Mouse (Mus musculus) stomach, postnatal 0 days (tissue): ENCODE measurements around the gene Slc5a5. TPM values are rescaled to one million over a fixed set of nuclear protein-coding genes. Genes with fewer than 3 reads are reported as not detected.
A peak's percentile ranks its signal among the peaks of the same experiment; 100 is the strongest.
"Not testable (repeated sequence)": the region's sequence is repeated elsewhere in the genome, so short reads cannot be mapped to it uniquely, and the experiment has no call there.

ENCODE experiments used
- ATAC-seq: fragments of 200-750 bp; cut with Nextera tagmentation; 2 replicates; pipeline ENCODE4 v1.8.0; 2017; ENCODE audit not compliant: low FRiP score, low TSS enrichment
- DNase-seq: peaks from one replicate; pipeline ENCODE4 v3.0.0-alpha.2; 2016; ENCODE audit warnings: low spot score
- H3K27ac ChIP-seq: fragments of 300-500 bp; sonication (generic); replicated peaks from 2 replicates; pipeline ENCODE4 v1.5.1; 2014; ENCODE audit warnings: mild to moderate bottlenecking, control low read depth
- H3K27me3 ChIP-seq: fragments of 300-500 bp; sonication (generic); 2 replicates; pipeline ENCODE4 v1.6.1; 2014; ENCODE audit warnings: low read length; ENCODE audit not compliant: control insufficient read depth, insufficient read depth
- H3K36me3 ChIP-seq: fragments of 300-500 bp; sonication (generic); 2 replicates; pipeline ENCODE4 v1.6.1; 2014; ENCODE audit warnings: low read length, mixed read lengths; ENCODE audit not compliant: control insufficient read depth, insufficient read depth
- H3K4me1 ChIP-seq: fragments of 300-500 bp; sonication (generic); replicated peaks from 2 replicates; pipeline ENCODE4 v1.6.1; 2014; ENCODE audit warnings: antibody characterized with exemption; ENCODE audit not compliant: control insufficient read depth, insufficient read depth
- H3K4me2 ChIP-seq: fragments of 300-500 bp; sonication (generic); replicated peaks from 2 replicates; pipeline ENCODE4 v1.6.1; 2014; ENCODE audit warnings: low read depth, mild to moderate bottlenecking, control low read depth, moderate library complexity
- H3K4me3 ChIP-seq: fragments of 300-500 bp; sonication (generic); 2 replicates; pipeline ENCODE4 v1.5.1; 2014; ENCODE audit warnings: low read depth, low read length, control low read depth
- H3K9ac ChIP-seq: fragments of 300-500 bp; sonication (generic); 2 replicates; pipeline ENCODE4 v1.6.1; 2014; ENCODE audit warnings: mild to moderate bottlenecking, low read length, control low read depth, mixed read lengths
- H3K9me3 ChIP-seq: fragments of 300-500 bp; sonication (generic); 2 replicates; pipeline ENCODE4 v1.6.1; 2016; ENCODE audit warnings: low read length; ENCODE audit not compliant: control insufficient read depth
- CTCF ChIP-seq: IDR thresholded peaks from 2 replicates; pipeline ENCODE4 v1.5.1; 2016; ENCODE audit warnings: antibody characterized with exemption, low read depth, mild to moderate bottlenecking, moderate library complexity
- EP300 ChIP-seq: optimal IDR thresholded peaks from 2 replicates; pipeline ENCODE3; 2016; ENCODE audit warnings: antibody characterized with exemption
- WGBS: fragments of 180-500 bp; shearing (Covaris S2); extraction: QIAGEN DNeasy Blood & Tissue Kit; methylation state at CpG from one replicate; pipeline ENCODE4 v1.1.7; 2014; 5-methylcytosine and 5-hydroxymethylcytosine counted together
- polyA plus RNA-seq: library from polyadenylated mRNA; unstranded; fragments of >200 nt; fragmentation: Nextera tagmentation; extraction: Ambion mirVana; gene quantifications from 2 replicates; pipeline ENCODE4 v1.2.1, GENCODE M21; 2015

The Slc5a5 gene
- polyA plus RNA-seq, 1 experiment from 2014 or later: 42.8 TPM

- peaks cover 4% of the 10 kb centered on the region; the same call in 1 of the 2 replicates for H3K4me1 ChIP-seq
- no peak overlapping the region for H3K4me3 ChIP-seq
- no peaks in the 10 kb centered on the region for H3K27me3 ChIP-seq
- 88% methylated on average over 2 of the region's 2 CpGs for WGBS
- H3K9ac ChIP-seq: no peak overlapping the region
- no peak for TF ChIP-seq EP300
- no peak overlapping the region for H3K4me2 ChIP-seq
- H3K27ac ChIP-seq: no peak overlapping the region
- no peak for ATAC-seq
- peaks cover 10% of the 10 kb centered on the region for H3K36me3 ChIP-seq
- DNase-seq: no peak
- H3K9me3 ChIP-seq: no peaks in the 10 kb centered on the region
These were observed 6.7 kb upstream of the Slc5a5 start for GRCm38 (mm10) chr8:70899226-70899625.

- DNase-seq: no peak
- H3K4me2 ChIP-seq: no peak overlapping the region
- peaks cover 12% of the 10 kb centered on the region for H3K36me3 ChIP-seq
- 30% methylated on average over 2 of the region's 2 CpGs for WGBS
- H3K27ac ChIP-seq: no peak overlapping the region
- no peak overlapping the region for H3K9ac ChIP-seq
- no peak overlapping the region for H3K4me3 ChIP-seq
- H3K4me1 ChIP-seq: peaks cover 4% of the 10 kb centered on the region; the same call in 1 of the 2 replicates
- ATAC-seq: no peak
- no peaks in the 10 kb centered on the region for H3K9me3 ChIP-seq
- H3K27me3 ChIP-seq: no peaks in the 10 kb centered on the region
- TF ChIP-seq EP300 (no peak), CTCF (no peak; the same call in 1 of the 2 replicates)
These were observed 6.2 kb upstream of the Slc5a5 start for GRCm38 (mm10) chr8:70898661-70899198.

GRCm38 (mm10) chr8:70897681-70898413 is 5.3 kb upstream of the Slc5a5 start:
- no peaks in the 10 kb centered on the region for H3K9me3 ChIP-seq
- H3K27me3 ChIP-seq: no peaks in the 10 kb centered on the region
- under 1% methylated on average over 20 of the region's 20 CpGs for WGBS
- H3K4me1 ChIP-seq: peaks cover 4% of the 10 kb centered on the region; the same call in 1 of the 2 replicates
- peaks cover 12% of the 10 kb centered on the region for H3K36me3 ChIP-seq
- TF ChIP-seq EP300 (no peak), CTCF (peak; percentile 95)
- peak overlapping the region; percentile 85 for H3K27ac ChIP-seq
- H3K9ac ChIP-seq: peak overlapping the region; percentile 71
- peak; percentile 44 for ATAC-seq
- DNase-seq: peak; percentile 87
- peak overlapping the region; percentile 84 for H3K4me3 ChIP-seq
- H3K4me2 ChIP-seq: peak overlapping the region; percentile 73

GRCm38 (mm10) chr8:70897021-70897680 is 4.6 kb upstream of the Slc5a5 start, which contains the start of gene Rpl18a:
TSS of gene Rpl18a (minus strand) at chr8:70897412.
- peak; percentile 98 for ATAC-seq
- H3K9ac ChIP-seq: peak within 1 kb of the TSS; percentile 92
- TF ChIP-seq CTCF (no peak; the same call in 1 of the 2 replicates), EP300 (no peak)
- under 1% methylated on average over 44 of the region's 60 CpGs for WGBS
- H3K27me3 ChIP-seq: no peaks in the 10 kb centered on the region
- peaks cover 4% of the 10 kb centered on the region; the same call in 1 of the 2 replicates for H3K4me1 ChIP-seq
- H3K27ac ChIP-seq: peak within 1 kb of the TSS; percentile 85
- peak within 1 kb of the TSS; percentile 92 for H3K4me2 ChIP-seq
- H3K4me3 ChIP-seq: peak within 1 kb of the TSS; percentile 84
- H3K36me3 ChIP-seq: peaks cover 12% of the 10 kb centered on the region
- H3K9me3 ChIP-seq: no peaks in the 10 kb centered on the region
- peak; percentile 96 for DNase-seq

GRCm38 (mm10) chr8:70896316-70897020 is 3.9 kb upstream of the Slc5a5 start:
- H3K9ac ChIP-seq: peak overlapping the region; percentile 92
- no peak for DNase-seq
- no peak for ATAC-seq
- peak overlapping the region; percentile 92 for H3K4me2 ChIP-seq
- H3K4me3 ChIP-seq: peak overlapping the region; percentile 84
- no peak for TF ChIP-seq CTCF
- TF ChIP-seq EP300: no peak
- no peaks in the 10 kb centered on the region for H3K9me3 ChIP-seq
- no peaks in the 10 kb centered on the region; the same call in 1 of the 2 replicates for H3K27me3 ChIP-seq
- peaks cover 4% of the 10 kb centered on the region; the same call in 1 of the 2 replicates for H3K4me1 ChIP-seq
- H3K27ac ChIP-seq: peak overlapping the region; percentile 81
- peaks cover 12% of the 10 kb centered on the region for H3K36me3 ChIP-seq
- 3% methylated on average over 25 of the region's 25 CpGs for WGBS

GRCm38 (mm10) chr8:70895571-70896259 is 3.2 kb upstream of the Slc5a5 start:
- not testable (repeated sequence) for H3K27me3 ChIP-seq

More at GRCm38 (mm10) chr8:70895571-70896259, 3.2 kb upstream of the Slc5a5 start:
- ATAC-seq, DNase-seq, H3K9me3 ChIP-seq, H3K4me1 ChIP-seq, H3K9ac ChIP-seq, H3K27ac ChIP-seq: not testable (repeated sequence)
- 80% methylated on average over 23 of the region's 24 CpGs for WGBS
- Histone ChIP-seq H3K4me2 (peak overlapping the region; percentile 92), H3K36me3 (peaks cover 12% of the 10 kb centered on the region), H3K4me3 (peak overlapping the region; percentile 84; the same call in 1 of the 2 replicates)
